Mouse (Mus musculus): ENCODE measurements around the gene Snf8.
A peak's percentile ranks its signal among the peaks of the same experiment; 100 is the strongest.

The Snf8 gene

DNA sequence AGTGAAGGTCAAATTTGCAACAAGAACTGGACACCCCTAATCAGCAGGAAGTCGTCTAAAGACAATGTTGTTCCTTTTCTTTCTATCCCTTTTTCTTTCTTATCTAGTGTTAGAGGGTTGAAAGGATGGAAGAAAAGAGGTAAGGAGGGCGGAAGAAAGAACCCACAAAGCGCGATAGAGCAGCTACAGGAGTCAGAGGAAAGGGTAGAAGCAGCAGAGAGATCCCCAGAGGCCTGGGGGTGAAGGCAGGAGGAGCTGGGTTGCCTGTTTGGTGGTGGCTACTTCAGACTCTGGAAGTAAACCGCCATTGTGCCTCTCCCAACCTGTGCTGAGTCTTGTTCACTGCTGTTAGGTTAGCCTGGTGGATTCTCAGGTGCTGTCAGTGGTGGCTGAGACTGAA is 6.6 kb upstream of the Snf8 start:
- no peak for DNase-seq (ENCODE audit: low read depth)

DNA sequence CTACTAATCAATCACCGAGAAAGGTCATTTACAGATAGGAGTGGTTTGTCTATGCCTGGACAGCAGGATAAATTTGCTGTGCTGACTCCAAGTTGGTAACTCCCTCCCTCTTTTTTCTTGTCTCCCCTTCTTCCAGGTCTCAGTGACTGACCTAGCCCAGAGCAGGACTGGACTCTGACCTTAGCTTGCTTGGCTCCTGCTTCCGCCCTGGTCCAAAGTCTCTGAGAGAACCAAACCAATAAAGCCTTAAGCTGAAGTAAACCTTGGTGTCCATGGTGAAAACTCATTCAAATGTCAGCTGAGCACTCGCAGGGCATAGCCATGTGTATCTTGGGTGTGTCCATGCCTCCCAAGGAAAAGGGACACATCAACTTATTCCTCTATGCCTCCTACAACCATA is 4.1 kb upstream of the Snf8 start:
- DNase-seq (ENCODE audit: low read depth) = no peak

DNA sequence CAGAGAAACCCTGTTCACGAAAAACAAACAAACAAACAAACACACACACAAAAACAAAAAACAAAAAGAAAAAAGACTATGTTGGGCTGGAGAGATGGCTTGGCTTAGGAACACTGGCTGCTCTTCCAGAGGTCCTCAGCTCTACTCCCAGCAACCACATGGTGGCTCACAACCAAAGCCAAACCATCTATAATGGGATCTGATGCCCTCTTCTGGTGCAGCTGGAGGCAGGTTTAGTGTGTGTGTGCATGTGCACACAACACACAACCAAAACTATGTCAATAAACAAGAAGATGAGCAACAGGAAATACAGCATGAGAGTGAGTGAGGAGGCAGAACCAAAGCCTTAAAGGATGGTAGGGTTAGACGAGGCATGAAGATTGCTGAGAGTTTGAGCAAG is 3.0 kb upstream of the Snf8 start:
- DNase-seq (ENCODE audit: low read depth) = no peak

DNA sequence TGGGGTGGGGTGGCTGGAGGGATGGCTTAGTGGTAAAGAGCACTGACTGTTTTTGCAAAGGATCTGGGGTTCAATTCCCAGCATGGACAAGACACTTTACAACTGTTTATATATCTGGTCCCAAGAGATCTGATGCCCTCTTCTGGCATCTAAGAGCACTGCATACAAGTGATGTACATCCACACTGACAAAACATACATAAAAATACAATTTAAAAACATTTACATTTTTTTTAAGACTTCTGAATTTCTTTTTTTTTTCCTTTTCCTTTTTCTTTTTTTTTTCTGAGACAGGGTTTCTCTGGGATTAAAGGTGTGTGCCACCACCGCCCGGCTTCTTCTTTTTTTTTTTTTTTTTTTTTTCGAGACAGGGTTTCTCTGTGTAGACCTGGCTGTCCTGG is 1.4 kb upstream of the Snf8 start:
- DNase-seq (ENCODE audit: low read depth) = peak; percentile 26

DNA sequence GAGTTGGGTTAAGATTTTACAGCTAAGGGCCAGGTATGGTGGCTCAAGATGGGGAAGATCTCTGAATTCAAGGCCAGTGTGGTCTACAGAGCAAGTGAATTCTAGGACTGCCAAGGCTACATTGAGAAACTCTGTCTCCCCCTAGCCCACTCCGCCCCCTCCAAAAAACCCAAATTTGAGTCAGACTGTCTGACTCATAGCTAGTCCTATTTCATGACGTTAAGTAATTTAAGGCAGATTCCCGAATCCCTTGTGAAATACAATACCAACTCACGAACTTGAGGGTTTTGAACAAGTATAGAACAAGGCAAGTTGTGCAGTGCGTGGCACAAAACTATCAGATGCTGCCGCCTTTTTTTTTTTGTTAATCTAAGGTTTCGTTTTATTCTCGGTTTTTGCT is 569 bp upstream of the Snf8 start:
- peak; percentile 31 for DNase-seq (ENCODE audit: low read depth)

DNA sequence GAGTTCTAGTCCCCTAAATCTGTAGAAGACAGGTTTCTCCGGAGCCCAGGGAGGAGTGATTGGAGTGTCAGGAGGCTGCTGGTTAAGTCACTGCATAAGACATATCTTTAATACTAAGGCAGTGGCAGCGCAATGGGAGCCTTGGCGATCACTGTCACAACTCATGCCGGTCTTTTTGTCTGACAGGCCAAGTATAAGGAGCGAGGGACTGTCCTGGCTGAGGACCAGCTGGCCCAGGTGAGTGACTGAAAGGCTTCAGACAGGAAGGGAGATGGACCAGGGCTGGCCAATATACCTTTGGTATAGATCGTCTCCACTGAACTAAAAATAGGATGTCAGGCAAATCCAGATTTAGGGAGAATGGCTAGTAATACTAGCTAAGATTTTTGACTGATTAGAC is 448 bp downstream of the Snf8 start:
- no peak for DNase-seq (ENCODE audit: low read depth)

DNA sequence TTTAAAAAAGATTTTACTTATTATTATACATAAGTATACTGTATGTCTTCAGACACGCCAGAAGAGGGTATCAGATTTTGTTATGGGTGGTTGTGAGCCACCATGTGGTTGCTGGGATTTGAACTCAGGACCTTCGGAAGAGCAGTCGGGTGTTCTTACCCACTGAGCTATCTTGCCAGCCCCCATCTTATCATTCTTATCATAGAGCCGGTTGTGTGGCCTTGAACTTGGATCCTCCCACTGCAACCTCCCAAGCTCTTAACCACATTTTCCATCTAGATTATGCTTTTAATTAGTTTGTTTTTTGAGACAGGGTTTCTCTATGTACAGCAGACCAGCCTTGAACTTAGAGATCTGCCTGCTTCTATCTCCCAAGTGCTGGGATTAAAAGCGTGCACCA is 2.8 kb downstream of the Snf8 start:
- no peak for DNase-seq (ENCODE audit: low read depth)

DNA sequence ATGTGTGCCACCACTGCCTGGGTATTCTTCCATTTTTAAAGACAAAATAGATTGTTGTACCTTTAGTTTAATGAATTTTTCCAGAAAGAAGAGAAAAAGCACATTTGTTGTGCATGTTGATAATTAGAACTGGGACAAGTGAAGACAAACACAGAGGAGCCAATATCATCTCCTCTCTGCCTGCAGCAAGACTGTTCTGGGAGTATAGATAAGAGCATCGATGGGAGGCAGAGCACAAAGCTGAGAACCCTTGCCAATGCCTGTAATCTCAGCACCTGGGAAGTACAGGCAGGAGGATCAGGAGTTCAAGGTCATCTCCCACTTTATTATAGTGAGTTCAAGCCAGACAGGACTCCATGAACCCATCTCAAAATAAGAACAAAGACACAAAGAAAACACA is 3.9 kb downstream of the Snf8 start:
- no peak for DNase-seq (ENCODE audit: low read depth)

DNA sequence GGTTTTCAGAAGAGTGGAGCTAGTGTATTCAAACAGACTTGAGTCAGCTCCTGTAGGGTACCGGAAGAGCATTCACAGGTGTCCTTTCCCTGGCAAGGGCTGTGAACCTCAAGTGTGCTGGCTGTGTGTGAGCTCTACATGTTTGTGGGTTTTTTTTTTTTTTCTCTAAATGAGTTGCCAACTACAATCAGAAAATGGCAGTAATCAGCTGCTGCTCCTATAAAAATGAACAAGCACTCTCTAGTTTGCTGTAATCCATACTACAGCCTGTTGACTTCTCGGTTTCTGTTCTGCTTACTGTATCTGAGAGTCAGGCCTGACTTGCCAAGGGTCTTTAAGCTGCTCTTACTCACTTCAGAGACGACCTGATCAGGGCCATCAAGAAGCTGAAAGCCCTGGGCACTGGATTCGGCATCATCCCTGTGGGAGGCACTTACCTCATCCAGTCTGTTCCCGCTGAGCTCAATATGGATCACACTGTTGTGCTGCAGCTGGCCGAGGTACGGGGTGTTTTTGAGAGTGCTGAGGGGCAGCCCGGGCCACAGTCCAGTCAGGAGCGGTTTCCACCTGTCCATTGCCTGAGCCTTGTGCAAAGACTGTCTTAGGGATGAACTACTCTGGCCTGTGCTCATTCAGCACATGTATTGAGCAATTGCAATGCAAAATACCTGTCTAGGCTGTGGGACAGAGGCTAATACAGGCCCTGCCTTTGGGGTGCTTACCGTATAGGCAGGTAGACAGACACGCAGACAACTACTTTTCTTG is 10.3 kb downstream of the Snf8 start:
- no peak for DNase-seq (ENCODE audit: low read depth)

DNA sequence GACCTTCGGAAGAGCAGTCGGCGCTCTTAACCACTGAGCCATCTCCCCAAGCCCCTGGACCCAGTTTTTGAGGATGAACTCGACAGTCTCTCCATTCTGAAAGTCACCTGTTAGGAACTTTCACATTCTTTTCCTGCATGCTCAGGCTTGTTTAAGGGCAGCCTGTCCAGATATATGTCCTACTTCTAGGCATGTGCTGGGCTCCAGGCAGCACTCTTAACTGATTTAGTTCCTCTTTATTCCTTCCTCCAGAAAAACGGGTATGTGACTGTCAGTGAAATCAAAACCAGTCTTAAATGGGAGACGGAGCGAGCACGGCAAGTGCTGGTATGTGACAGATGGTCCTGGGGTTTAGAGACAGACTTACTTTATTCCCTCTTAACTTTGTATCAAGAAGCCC is 11.3 kb downstream of the Snf8 start:
- DNase-seq (ENCODE audit: low read depth) = no peak

DNA sequence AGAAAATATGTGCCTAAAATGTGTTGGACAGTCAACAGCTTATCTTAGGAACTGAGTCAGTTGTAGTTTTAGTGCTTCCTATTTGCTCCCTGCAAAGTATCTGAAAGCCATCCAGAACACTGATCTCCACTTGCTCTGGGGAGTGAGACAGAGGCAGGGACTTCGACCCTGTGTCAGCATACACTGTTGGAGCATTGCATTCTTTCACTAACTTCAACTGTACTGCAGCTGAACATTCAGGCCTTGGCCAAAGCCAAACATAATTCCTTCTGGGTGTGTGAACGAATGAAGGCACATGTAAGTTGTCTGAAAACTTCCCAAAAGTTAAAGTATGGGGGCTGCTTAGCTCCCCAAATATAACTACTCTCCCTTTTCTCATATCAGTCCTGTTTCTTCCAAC is 12.1 kb downstream of the Snf8 start:
- no peak for DNase-seq (ENCODE audit: low read depth)

DNA sequence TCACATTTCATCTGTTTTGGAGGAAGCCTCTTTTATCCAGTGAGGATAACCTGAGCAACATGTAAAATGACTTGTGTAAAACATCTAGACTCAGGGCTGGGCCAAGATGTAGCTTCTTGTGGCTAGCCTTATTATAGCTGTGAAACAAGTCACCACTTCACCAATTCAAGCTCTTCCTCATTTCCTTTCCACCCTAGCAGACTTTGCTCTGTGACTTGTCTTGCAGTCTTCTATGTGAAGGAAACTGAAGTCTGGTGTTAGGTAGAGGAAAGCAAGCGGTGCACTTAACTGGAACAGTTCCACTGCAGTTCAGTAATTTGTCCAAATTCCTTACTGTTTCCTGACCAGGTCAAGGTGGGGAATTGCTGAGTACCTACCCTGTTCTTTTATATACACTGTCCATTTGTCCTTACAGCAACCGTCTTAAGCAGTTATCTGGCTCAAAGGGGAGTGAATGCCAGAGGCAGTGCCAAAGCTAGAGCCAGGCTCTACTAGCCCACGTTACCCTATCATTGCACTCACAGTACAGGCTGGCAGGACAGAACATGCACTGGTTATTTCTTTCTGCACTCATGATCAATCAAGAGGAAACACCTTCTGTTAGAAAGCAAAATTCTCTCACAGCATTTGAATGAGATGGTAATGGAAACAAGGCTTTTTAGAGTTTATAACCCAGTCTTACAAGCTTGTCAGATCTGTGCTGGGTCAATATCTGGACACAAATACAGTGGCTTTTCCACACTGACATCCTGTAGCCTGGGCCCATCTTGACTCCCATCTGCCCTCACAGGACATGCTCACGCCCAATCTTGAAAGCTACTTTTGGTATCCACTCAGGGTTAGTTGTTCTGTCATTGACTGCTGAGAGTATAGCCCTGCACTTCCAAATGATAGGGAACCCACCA is 13.0 kb downstream of the Snf8 start:
- no peak for DNase-seq (ENCODE audit: low read depth)

DNA sequence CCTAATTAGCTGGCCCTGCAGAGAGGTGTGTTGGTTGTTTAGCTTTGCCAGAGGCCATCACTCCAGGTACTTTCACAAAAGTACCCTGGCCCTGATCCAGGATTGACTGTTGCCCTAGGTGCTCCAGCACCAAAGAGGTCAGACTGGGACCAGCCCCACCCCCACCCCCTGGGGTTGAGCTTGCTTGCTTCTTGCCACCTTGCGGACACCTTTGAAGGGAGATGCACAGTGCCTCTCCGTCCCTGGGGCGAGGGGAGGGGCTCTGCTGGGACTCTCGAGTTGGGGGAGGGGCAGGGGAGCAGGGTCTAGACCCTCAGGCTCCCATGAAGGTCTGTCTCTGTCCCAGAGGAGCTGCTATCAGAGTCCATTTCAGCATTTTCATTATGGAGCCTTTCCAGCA is 15.3 kb downstream of the Snf8 start:
- DNase-seq (ENCODE audit: low read depth) = no peak

DNA sequence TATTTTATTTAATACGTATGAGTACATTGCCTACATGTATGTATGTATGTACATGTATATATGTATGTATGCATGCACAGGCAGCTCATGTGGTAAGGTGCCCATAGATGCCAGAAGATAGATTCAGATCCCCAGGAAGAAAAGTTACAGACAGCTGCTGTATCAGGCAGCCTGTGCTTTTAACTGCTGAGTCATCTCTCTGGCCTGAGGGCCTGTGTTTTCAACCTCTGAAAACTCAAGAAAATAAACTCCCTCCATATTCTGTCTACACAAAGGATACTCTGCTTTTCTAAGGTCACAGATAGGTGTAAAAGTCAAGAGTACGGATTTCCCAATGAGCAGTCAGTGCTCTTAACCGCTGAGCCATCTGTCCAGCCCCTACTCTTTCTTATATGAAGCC is 16.2 kb downstream of the Snf8 start:
- no peak for DNase-seq (ENCODE audit: low read depth)

DNA sequence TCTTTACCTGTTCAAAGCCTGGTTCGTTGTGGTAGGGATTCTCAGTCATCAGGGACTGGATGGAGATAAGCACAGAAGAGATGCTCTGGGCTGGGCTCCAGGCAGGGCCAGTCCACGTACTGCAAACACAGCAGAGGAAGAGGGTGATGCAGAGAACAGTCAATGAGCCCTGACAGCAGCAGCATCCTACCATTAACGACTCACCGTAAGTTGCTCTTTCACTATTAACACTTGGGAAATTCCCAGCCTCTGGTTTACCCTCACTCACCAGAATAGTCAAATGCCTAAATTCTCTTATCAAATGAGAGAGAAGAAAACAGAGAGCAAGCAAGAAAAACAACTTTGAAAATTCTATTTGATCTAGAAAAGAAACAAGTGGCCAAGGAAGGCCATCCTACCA is 23.6 kb downstream of the Snf8 start:
- DNase-seq (ENCODE audit: low read depth) = no peak

DNA sequence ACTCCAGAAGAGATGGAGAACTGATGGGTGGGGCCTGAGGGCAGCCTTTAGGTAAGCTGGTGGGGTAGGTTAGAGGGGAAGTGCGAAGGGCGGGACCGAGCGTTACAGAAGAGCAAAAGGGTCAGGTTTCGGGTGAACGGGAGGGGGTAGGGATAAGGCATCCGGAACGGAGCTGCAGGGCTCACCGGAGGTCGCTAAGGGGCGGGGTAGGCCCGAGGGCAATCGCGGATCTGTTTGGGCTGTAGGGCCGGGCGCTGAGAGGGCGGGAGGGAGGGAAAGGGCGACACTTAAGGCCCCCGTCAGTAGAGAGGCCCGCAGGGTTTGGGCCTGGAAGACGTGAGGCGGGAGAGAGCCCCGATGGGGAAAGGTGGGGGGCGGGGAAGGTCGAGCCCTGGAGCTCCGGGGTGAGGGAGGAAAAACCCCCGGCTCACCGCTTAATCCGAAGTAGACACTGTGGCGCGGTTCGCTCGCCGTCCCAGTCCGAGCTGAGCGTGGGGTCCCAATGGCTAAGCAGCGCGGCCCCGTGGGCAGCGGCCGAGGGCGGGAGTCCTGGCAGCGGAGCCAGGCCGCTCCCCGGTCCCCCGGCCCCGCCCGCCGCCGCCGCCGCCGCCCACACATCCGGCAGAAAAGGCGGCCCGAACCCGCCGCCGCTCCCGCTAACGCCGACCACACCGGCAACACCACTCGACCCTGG is 30.0 kb downstream of the Snf8 start:
- DNase-seq (ENCODE audit: low read depth) = no peak

DNA sequence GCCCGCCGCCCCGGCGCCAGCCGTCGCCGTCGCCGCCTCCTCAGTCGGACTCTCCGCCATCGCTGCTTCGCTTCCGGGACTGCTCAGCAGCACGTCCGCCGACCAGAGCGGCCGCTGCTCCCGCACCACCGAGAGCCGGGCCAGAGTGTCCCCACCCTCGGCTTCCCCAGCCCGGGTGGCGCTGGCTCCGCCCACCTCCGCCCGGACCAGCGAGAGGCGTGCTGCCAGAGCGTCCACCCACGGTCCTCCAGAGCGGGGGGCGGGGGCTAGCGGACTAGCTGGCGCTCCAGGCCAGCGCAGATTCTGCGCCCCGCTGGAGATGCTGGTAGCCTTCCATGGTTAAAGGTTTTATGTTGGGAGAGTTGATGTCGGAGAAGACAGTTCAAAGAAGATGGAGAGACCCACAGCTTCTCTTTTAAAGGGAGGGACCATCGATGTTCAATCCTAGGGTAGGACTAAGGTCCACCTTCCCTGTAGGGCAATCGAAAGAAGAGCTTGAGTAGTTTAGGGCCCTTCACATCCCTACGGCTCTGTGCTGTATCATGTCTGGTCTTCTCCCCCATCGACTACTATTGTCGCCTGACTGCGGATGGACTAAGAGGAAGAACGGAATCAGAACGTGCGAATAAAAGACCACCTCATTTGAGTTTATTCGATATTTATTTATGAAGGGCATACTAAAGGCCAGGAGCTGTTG is 30.7 kb downstream of the Snf8 start, which contains the start of gene Ube2z:
TSS of gene Ube2z (minus strand) at position 174 of the 697 bp plus-strand sequence.
- peak; percentile 94 for DNase-seq (ENCODE audit: low read depth)

DNA sequence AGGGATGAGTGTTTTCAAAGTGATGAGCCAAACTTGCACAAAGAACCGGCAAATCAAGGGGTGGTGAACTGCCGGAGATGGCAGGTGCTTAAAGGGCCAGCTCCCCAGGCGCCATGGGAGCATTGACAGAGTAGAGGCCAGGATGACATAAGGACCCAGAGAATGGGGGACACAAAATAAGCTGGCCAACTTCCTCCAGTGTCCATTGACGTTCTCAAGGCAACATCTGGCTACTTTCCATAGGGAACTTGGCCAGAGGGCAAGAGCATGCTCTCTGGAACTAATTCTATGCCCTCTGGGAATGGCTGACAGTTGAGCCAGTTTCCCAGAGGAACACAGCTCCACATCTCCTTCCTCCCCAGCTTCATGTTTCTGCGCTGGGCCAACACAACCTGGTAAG is 33.5 kb downstream of the Snf8 start:
- DNase-seq (ENCODE audit: low read depth) = no peak

DNA sequence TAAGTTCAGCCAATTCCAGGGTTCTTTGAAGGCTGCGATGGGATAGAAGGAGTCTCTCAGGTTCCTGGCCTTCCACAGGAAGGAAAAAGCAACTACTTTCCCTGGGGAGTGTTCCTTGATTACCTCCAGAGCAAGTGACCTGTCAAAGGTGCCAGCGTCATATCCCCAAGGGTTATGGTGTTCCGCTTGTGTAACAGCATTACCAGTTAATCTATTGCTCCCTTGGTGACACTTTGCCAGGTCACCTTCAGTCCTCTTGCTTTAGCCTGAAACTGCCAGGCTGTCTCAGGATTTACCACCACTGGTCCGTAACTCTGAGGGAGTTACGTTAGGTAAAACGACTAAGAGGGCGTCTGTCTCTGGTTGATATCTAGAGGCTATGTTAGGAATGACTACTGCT is 35.7 kb downstream of the Snf8 start:
- DNase-seq (ENCODE audit: low read depth) = no peak

DNA sequence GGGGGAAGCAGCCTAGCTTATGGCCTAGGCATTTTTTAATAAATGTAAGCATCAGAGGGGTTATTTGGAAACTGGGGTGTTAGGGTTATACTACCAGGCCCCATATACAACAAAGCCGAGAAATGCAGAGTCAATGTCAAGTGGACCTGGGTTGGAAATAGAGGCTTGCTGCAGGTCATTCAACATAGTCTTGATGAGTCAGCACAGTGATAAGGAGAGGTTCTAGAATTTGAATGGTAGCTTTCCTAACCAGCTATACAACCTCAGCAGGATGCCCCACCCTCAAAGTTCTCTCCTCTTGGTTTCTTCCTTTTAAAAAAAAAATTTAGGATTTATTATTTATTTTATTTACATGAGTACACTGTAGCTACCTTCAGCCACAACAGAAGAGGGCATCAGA is 36.3 kb downstream of the Snf8 start:
- no peak for DNase-seq (ENCODE audit: low read depth)

DNA sequence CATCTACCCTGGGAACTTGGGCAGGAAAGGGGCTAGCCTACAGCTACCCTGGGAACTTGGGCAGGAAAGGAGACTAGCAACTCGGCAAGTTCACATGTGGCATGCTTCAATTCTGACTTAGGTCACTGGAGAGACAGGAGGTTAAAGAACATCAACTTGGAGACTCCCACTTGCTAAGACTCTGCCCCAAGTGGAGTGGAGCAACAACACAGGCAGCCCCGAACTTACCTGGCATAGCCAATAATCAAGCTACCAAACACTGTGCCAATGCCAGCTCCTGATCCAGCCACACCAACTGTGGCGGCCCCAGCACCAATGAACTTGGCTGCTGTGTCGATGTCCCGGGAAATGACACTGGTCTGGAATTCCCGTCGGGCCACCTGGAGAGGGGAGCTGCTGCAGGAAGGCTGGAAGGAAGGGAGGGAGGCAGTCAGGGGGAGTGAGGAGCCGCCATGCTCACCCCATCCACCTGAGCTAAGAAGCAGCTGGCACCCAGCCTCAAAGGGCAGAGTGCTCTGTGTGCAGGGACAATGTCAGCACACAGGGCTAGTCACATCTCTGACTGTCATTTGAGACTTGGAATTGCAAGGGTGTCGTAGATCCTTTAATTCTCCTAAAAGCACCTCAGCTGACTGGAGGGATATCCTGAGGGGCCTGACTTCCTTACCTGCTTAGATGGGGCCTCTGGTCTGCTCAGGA is 38.8 kb downstream of the Snf8 start:
- no peak for DNase-seq (ENCODE audit: low read depth)
